Mouse (Mus musculus) heart, adult 8-10 months (tissue): ENCODE results near the gene Dtnb. TPM values are rescaled to one million over a fixed set of nuclear protein-coding genes. Genes with fewer than 3 reads are reported as not detected.

Experiments used
- DNase-seq: peaks from one replicate; pipeline ENCODE4 v3.0.0; 2022; ENCODE audit warnings: low spot score
- total RNA-seq, 4 experiments: library from RNA; stranded (reverse); gene quantifications; 2 replicates each; pipeline ENCODE4 v1.2.4; 2022

Gene Dtnb
- total RNA-seq, 4 experiments from 2014 or later, result 6.8 to 9.1 (median 8.4) TPM

DNA sequence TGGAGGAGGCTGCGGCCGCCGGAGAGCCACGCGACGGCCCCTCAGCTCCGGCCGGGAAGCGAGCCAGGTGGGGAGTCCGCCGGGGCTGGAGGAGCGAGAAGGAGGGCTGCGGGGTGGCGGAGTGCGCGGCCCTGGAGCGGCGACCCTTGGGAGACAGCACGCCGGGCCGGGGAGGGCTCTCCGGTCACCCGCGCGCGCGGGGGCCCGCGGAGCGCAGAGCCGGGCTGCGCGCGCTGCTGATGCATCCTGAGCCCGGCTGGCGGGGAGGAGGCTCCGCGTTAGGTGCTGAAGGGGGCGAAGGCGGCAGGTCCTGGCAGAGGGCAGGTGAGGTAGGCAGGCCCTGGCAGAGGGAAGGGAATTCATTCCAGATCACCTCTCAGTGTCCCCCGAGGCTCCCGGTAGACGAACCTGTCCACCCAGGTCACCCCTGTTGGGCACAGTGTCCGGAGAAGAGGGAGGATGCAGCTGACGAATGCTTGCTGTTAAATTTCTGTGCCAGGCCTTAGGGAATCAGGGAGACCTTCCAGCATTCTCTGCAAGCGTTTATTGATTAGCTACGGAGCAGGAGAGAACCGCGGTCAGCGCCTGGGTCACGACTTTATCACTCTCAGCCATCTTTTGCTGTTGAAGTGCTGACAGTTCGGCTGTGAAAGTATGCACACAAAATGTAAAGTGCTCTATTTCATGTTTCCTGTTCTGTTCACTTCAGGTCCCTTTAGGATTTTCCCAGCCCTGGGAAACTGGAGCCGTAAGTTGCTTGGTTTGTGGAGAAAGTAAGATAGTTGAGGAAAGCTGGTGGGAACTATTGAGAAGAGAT lies 608 bp downstream of the Dtnb start:
- no peak for DNase-seq

DNA sequence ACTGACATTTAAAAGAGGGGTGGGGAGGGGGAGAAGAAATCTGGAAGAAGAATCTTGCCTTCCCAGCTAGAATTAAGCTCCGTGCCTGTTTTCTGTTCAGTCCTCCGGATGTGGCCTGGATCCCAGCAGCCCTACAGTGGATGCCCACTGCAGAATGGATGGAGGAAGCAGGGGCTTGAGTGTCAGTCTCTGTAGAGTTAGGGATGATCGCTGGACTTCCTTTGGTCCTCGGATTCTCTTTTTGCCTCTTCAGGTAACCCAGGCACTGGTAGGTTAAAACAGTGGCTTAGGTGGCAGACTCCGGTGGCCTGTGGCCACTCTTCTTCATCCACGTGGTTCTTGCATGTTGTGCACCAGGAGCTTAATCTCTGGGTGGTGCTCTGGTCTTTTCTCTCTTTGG lies 1.2 kb downstream of the Dtnb start:
- no peak for DNase-seq

DNA sequence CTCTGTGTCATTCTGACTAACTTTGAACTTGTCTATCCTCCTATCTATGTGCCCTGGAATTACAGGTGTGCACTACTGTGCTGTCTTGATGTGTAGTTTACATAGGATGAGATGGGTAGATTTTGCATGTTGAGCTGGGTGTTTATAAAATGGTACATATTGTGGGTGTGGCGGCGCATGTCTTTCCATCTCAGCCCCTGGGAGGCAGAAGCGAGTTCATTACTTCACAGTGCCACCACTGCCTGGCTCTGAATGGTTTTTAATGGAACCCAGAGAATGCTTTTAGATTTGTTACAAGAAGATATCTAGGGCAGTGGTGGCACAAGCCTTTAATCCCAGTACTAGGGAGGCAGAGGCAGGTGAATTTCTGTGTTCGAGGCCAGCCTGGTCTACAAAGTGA lies 2.5 kb downstream of the Dtnb start:
- DNase-seq, result no peak

DNA sequence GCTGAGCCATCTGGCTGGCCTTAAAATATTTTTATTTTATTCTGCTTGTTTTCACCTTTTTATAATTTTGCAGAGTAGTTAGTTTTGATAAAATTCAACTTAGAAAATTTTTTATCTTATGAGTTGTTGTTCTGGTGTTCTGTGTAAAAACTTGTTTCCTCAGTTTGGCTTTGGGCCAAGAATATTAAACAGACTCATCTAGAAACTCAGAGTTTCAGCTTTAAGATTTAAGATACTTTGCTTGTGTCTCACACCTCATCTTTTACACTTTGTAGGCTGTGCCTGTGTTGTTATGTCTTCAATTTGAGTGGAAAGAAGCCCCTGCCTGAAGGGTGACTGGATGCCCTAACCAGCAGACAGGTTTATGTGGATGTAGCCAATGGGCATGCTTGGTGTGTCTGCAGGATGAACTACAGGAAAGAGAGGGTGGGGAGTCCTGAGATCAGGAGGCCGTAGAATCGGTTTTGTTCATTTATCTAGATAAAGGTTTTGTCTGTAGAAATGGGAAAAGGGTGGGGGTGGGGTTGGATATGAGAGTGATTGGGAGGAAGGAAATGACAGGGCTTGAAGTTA lies 7.9 kb downstream of the Dtnb start:
- DNase-seq, result no peak

- no peak for DNase-seq
Measured at GRCm38 (mm10) chr12:3582604-3583003, 10.4 kb downstream of the Dtnb start.

- DNase-seq, result no peak
Measured at GRCm38 (mm10) chr12:3585525-3585924, 13.3 kb downstream of the Dtnb start.

- no peak for DNase-seq
Measured at GRCm38 (mm10) chr12:3587010-3587409, 14.8 kb downstream of the Dtnb start.

DNA sequence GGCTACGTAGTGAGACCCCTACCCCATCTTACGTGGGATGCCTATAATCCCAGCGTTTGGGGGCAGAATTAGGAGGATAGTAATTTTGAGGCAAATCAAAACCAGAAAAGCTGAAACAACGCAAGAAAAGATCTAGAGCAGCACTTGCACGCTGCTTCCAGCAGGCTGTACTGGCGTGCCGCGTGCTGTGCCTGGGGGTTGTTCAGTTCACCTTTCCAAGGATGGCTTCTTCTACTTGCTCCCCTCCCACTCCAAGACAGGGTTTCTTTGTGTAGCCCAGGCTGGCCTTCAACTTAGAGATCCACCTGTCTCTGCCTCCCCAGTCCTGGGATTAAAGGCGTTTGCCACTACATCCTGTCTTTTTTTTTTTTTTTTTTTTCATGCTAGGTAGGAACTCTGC lies 17.9 kb downstream of the Dtnb start:
- no peak for DNase-seq

- DNase-seq, result no peak
Measured at GRCm38 (mm10) chr12:3591595-3591994, 19.4 kb downstream of the Dtnb start.

- DNase-seq, result no peak
Measured at GRCm38 (mm10) chr12:3602786-3603185, 30.6 kb downstream of the Dtnb start.

- DNase-seq, result no peak
Measured at GRCm38 (mm10) chr12:3606202-3606601, 34.0 kb downstream of the Dtnb start.

DNA sequence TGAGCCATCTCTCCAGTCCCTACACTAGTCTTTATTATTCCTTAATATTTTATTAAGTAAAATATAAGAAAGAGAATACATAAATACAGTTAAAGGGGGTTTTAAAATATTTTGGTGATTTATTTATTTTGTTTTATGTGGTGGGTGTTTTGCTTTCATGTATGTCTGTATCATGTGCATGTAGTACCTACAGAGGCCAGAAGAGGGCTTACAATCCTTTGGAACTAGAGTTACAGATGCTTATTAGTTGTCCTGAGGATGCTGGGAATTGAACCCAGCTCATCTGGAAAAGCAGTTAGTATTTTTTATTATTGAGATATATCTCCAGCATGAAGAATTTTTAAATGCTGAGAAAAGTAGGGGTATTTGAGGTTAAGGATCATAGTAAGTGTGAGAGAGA lies 37.6 kb downstream of the Dtnb start:
- no peak for DNase-seq

- no peak for DNase-seq
Measured at GRCm38 (mm10) chr12:3611871-3612270, 39.7 kb downstream of the Dtnb start.

DNA sequence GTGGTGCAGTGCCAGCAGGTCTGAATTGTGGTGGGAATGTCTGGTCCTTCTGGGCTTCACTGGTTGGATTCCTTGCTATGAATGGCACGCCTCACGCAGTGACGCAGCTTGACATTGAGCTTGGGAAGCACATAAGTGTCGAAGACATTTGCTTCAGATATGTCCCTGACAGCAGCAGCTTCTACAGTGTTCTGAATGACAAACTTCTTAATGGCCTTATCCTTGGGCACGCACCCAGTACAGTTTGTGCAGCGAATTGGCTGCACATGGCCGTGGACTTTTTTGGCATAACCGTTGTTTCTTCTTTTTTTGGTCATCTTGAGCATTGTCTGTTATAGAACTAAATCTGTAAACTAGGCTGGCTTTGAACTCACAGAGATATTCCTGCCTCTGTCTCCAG lies 42.9 kb downstream of the Dtnb start:
- no peak for DNase-seq

DNA sequence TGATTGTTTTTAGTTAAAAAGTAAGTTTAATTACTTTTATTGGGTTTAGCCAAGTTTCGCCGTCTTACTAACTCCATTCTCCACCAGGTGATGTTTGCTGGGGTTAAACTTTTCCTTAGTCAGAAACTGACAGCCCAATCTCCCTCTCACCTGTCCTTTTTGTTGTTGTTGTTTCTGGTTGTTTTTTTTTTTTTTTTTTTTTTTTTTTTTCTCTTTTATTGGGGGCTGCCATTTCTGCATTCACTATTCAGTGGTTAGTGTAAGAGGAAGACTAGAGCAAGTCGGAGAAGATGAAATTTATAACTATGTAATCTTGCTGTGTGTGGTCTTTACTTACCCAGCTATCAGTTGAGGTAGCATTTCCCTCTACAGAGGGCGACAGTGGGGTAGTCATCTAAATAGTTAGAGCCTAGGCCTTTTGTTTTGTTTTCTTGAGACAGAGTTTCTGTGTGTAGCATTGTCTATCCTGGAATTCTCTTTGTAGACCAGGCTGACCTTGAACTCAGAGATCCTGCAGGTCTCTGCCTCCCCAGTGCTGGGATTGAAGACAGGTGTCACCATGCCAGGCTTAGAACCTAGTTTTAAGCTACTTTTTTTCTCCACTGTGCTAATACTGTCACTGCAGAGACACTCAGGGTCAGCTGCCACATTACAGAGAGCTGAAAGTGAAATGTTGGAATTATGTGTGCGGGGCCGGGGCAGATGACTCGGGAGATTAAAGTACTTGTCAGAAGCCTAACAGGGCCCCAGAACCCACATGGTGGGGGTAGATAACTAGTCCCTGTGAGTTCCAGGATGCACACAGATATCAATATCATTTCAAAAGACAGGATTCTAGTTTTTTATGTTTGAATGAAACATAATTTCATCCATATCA lies 46.2 kb downstream of the Dtnb start:
- no peak for DNase-seq

- DNase-seq, result no peak
Measured at GRCm38 (mm10) chr12:3619021-3619367, 46.8 kb downstream of the Dtnb start.

DNA sequence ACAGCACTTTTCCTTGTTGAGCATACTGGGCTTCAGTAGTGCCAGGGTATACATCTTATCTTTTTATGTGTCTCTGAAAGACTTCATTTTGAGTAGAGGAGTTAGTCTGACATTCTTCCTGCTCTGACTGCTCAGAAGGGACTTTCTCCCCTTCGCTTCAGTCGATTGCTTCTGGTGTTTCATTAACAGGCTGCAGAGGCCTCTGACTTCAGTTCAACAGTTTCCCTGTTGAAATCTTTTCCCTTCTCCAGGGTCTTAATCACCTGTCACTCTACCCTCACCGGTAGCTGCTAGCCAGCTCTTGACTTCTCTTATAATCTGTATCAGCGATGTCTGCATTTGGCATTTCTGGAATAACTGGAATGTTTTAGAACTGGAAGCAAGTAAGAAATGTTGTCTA lies 54.7 kb downstream of the Dtnb start:
- no peak for DNase-seq

DNA sequence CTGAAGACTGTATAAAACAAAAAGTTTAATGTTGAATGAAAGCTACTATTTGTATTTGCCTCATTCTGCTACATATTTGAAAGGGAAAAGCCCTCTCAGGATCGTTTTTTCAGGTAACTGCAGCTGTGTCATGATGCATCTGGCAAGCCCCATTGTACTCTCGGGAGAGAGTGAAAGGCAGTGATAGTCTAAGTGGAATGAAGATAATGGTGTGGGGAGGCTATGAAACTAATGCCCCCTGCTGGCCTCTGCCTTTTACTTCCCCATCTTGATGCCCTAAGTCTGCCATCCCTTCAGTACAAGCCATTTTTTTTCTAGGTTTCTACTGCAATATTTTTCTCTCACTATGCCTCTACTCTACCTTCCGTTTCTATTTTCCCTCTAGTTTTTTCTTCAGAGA lies 69.8 kb downstream of the Dtnb start:
- no peak for DNase-seq

DNA sequence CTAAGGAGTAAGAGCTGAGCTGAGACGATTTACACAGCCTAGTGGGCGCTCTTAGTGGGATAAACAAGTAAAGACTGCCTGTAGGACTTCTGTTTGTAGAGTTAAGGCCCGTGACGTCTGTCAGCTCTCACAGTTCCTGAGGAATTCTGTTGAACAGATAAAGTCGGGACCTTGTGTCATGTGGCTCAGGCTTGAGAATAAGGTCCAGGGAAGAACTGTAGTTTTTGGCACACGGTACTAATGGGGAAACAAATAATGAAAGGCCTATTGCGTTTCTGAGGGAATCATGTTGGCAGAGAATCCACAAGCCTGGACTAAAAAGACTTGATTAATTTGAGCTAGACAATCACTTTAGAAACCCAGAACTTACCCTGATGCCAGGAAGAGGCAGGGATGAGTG lies 84.6 kb downstream of the Dtnb start:
- no peak for DNase-seq

DNA sequence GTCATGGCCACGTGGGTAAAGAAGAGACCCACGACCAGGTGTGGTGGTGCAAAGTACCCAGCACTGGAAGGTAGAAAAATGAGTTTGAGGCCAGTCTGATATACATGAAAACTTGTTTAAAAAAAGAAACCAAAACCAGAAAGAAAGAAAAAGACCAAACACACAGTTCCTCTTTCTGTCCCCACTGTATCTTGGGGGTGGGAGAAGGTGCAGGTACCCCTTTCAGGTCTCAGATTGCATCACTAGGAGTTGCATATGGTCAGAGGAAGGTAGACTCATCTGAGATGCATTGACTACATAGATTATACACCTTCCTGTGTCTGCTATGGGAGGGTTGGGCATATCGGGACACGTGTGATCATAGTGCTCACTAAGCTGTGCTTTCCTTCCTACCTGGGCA lies 85.1 kb downstream of the Dtnb start:
- DNase-seq, result no peak

GRCm38 (mm10) chr12:3657786-3658185 lies 85.6 kb downstream of the Dtnb start:
- no peak for DNase-seq

GRCm38 (mm10) chr12:3659554-3660311 lies 87.6 kb downstream of the Dtnb start:
- DNase-seq, result no peak
